Mouse (Mus musculus) right cerebral cortex, postnatal 14 days (tissue): Measurements from ENCODE around the gene Gm4707.
"Not testable (repeated sequence)": the region's sequence is repeated elsewhere in the genome, so short reads cannot be mapped to it uniquely, and the experiment has no call there.

ENCODE experiments used
- DNase-seq: peaks from one replicate; pipeline ENCODE4 v3.0.0; 2022

Gene Gm4707

GRCm38 (mm10) chr17:71459818-71460217 lies at the start of gene Gm4707:
TSS of gene Gm4707 (minus strand) at chr17:71459918.
- no peak for DNase-seq

GRCm38 (mm10) chr17:71506832-71507231 lies 47.1 kb upstream of the Gm4707 start:
- no peak for DNase-seq

GRCm38 (mm10) chr17:71495784-71496183 lies 36.1 kb upstream of the Gm4707 start:
- DNase-seq = no peak

GRCm38 (mm10) chr17:71491332-71491686 lies 31.6 kb upstream of the Gm4707 start:
- no peak for DNase-seq

GRCm38 (mm10) chr17:71490666-71491331 lies 31.1 kb upstream of the Gm4707 start:
- DNase-seq = no peak

- no peak for DNase-seq
These were observed 30.2 kb upstream of the Gm4707 start for GRCm38 (mm10) chr17:71489703-71490461.

- DNase-seq = no peak
These were observed 26.6 kb upstream of the Gm4707 start for GRCm38 (mm10) chr17:71486231-71486851.

GRCm38 (mm10) chr17:71485791-71486230 lies 26.1 kb upstream of the Gm4707 start:
- DNase-seq = no peak

GRCm38 (mm10) chr17:71484711-71485110 lies 25.0 kb upstream of the Gm4707 start:
- no peak for DNase-seq

- no peak for DNase-seq
These were observed 23.8 kb upstream of the Gm4707 start for GRCm38 (mm10) chr17:71483418-71484060.

GRCm38 (mm10) chr17:71479381-71479901 lies 19.7 kb upstream of the Gm4707 start:
- DNase-seq = no peak

GRCm38 (mm10) chr17:71477481-71477880 lies 17.8 kb upstream of the Gm4707 start:
- no peak for DNase-seq

GRCm38 (mm10) chr17:71476346-71477020 lies 16.8 kb upstream of the Gm4707 start:
- no peak for DNase-seq

GRCm38 (mm10) chr17:71475705-71476089 lies 16.0 kb upstream of the Gm4707 start:
- DNase-seq = peak; percentile 55

GRCm38 (mm10) chr17:71474762-71475704 lies 15.3 kb upstream of the Gm4707 start, which contains the start of gene Smchd1:
TSS of gene Smchd1 (minus strand) at chr17:71475343.
- DNase-seq = peak; percentile 94

GRCm38 (mm10) chr17:71474128-71474527 lies 14.4 kb upstream of the Gm4707 start:
- DNase-seq = no peak

- DNase-seq = no peak
These were observed 11.5 kb upstream of the Gm4707 start for GRCm38 (mm10) chr17:71471261-71471660.

- DNase-seq = no peak
These were observed 594 bp upstream of the Gm4707 start for GRCm38 (mm10) chr17:71460312-71460711.

- not testable (repeated sequence) for DNase-seq
These were observed 2.4 kb downstream of the Gm4707 start for GRCm38 (mm10) chr17:71457361-71457760.

- no peak for DNase-seq
These were observed 14.5 kb downstream of the Gm4707 start for GRCm38 (mm10) chr17:71445191-71445590.

GRCm38 (mm10) chr17:71444718-71445117 lies 15.0 kb downstream of the Gm4707 start:
- peak; percentile 14 for DNase-seq
